Mouse (Mus musculus) CH12.LX (cell line): ENCODE measurements around the gene Adnp. TPM values are rescaled to one million over a fixed set of nuclear protein-coding genes. Genes with fewer than 3 reads are reported as not detected.

Experiments
- DNase-seq: peaks from one replicate; pipeline ENCODE4 v3.0.0-alpha.2; 2013; ENCODE audit errors: extremely low read depth
- H3K27ac ChIP-seq: 2 replicates; pipeline ENCODE4 v1.5.1; 2012; ENCODE audit warnings: low read depth, mild to moderate bottlenecking, control low read depth, moderate library complexity; ENCODE audit not compliant: insufficient read depth
- H3K27me3 ChIP-seq: replicated peaks from 2 replicates; pipeline ENCODE3; 2012; ENCODE audit warnings: inconsistent platforms
- H3K36me3 ChIP-seq, 2 experiments: replicated peaks in 1 of 2; 2 replicates each; pipeline versions ENCODE3 to v1.6.1; 2012; ENCODE audit warnings: inconsistent platforms in 1 of 2, low read length in 1 of 2, mild to moderate bottlenecking in 1 of 2, mixed read lengths in 1 of 2, moderate library complexity in 1 of 2; ENCODE audit not compliant: control insufficient read depth in 1 of 2, insufficient read depth in 1 of 2
- H3K4me1 ChIP-seq, 2 experiments: 2 replicates each; pipeline ENCODE4 v1.6.1; 2012; ENCODE audit warnings: inconsistent platforms in 1 of 2, moderate library complexity in 1 of 2; ENCODE audit not compliant: insufficient read depth in 2 of 2, control insufficient read depth in 1 of 2
- H3K4me2 ChIP-seq: 2 replicates; pipeline ENCODE4 v1.6.1; 2012; ENCODE audit warnings: low read depth, mild to moderate bottlenecking, control low read depth; ENCODE audit not compliant: poor library complexity, insufficient read depth, severe bottlenecking
- H3K4me3 ChIP-seq, 3 experiments: fragments of 150-350 bp in 1 of 3; sonication (generic) in 1 of 3; replicated peaks in 1 of 3; 2 replicates each; pipeline versions ENCODE3 to v1.5.1; 2011 to 2012; ENCODE audit warnings: low read depth in 2 of 3, low read length in 2 of 3, mild to moderate bottlenecking in 2 of 3, moderate library complexity in 2 of 3, control low read depth in 1 of 3, improper control_type of control experiment in 1 of 3, inconsistent platforms in 1 of 3, mixed read lengths in 1 of 3; ENCODE audit not compliant: poor library complexity in 1 of 3
- H3K79me2 ChIP-seq: replicated peaks from 2 replicates; pipeline ENCODE4 v1.6.1; 2012; ENCODE audit warnings: mild to moderate bottlenecking, moderate library complexity; ENCODE audit not compliant: control insufficient read depth, poor library complexity, insufficient read depth, severe bottlenecking; ENCODE audit errors: extremely low read depth
- H3K9ac ChIP-seq: 2 replicates; pipeline ENCODE4 v1.6.1; 2012; ENCODE audit warnings: low read depth, mild to moderate bottlenecking, control low read depth, moderate library complexity; ENCODE audit not compliant: insufficient read depth
- H3K9me3 ChIP-seq: replicated peaks from 2 replicates; pipeline ENCODE3; 2012; ENCODE audit warnings: low read length, inconsistent platforms, mixed read lengths
- BHLHE40 ChIP-seq: IDR thresholded peaks from 2 replicates; pipeline ENCODE4 v1.6.1; 2011; ENCODE audit warnings: mild to moderate bottlenecking, low read depth, low read length, improper control_type of control experiment
- CHD1 ChIP-seq: IDR thresholded peaks from 2 replicates; pipeline ENCODE4 v1.6.1; 2012; ENCODE audit warnings: low read depth, low read length, improper control_type of control experiment, inconsistent platforms
- CTCF ChIP-seq, 2 experiments: IDR thresholded peaks in 1 of 2; conservative IDR thresholded peaks in 1 of 2; 2 replicates each; pipeline ENCODE4 v1.5.1; 2011 to 2012; ENCODE audit warnings: low read depth in 2 of 2, low read length in 2 of 2, improper control_type of control experiment in 1 of 2, inconsistent platforms in 1 of 2, mild to moderate bottlenecking in 1 of 2, moderate library complexity in 1 of 2
- E2F4 ChIP-seq: IDR thresholded peaks from 2 replicates; pipeline ENCODE4 v1.6.1; 2011; ENCODE audit warnings: low read depth, low read length, improper control_type of control experiment; ENCODE audit not compliant: insufficient replicate concordance
- EP300 ChIP-seq: IDR thresholded peaks from 2 replicates; pipeline ENCODE4 v1.6.1; 2011; ENCODE audit warnings: low read length, improper control_type of control experiment
- ETS1 ChIP-seq: conservative IDR thresholded peaks from 2 replicates; pipeline ENCODE4 v1.6.1; 2012; ENCODE audit warnings: low read depth, mild to moderate bottlenecking, inconsistent platforms, low read length, improper control_type of control experiment, moderate library complexity
- GABPA ChIP-seq: IDR thresholded peaks from 2 replicates; pipeline ENCODE4 v1.6.1; 2012; ENCODE audit warnings: low read depth, low read length, improper control_type of control experiment, inconsistent platforms; ENCODE audit not compliant: insufficient replicate concordance
- HCFC1 ChIP-seq: IDR thresholded peaks from 2 replicates; pipeline ENCODE4 v1.6.1; 2012; ENCODE audit warnings: low read depth, mild to moderate bottlenecking, inconsistent platforms, low read length, improper control_type of control experiment
- IRF4 ChIP-seq: IDR thresholded peaks from 2 replicates; pipeline ENCODE4 v1.6.1; 2014; ENCODE audit warnings: low read depth, mild to moderate bottlenecking, inconsistent platforms, low read length, improper control_type of control experiment
- JUN ChIP-seq: IDR thresholded peaks from 2 replicates; pipeline ENCODE4 v1.6.1; 2011; ENCODE audit warnings: low read depth, mild to moderate bottlenecking, low read length, improper control_type of control experiment, moderate library complexity; ENCODE audit not compliant: insufficient read depth
- JUND ChIP-seq: conservative IDR thresholded peaks from 2 replicates; pipeline ENCODE4 v1.6.1; 2011; ENCODE audit warnings: low read depth, low read length, improper control_type of control experiment
- MAFK ChIP-seq: IDR thresholded peaks from 2 replicates; pipeline ENCODE4 v1.6.1; 2011; ENCODE audit warnings: low read length, improper control_type of control experiment; ENCODE audit not compliant: insufficient replicate concordance
- MAX ChIP-seq: IDR thresholded peaks from 2 replicates; pipeline ENCODE4 v1.6.1; 2011; ENCODE audit warnings: low read length, improper control_type of control experiment
- MAZ ChIP-seq: IDR thresholded peaks from 2 replicates; pipeline ENCODE4 v1.6.1; 2012; ENCODE audit warnings: low read depth, mild to moderate bottlenecking, inconsistent platforms, low read length, improper control_type of control experiment, moderate library complexity
- MEF2A ChIP-seq: IDR thresholded peaks from 2 replicates; pipeline ENCODE4 v1.6.1; 2014; ENCODE audit warnings: low read depth, mild to moderate bottlenecking, inconsistent platforms, low read length, improper control_type of control experiment, borderline replicate concordance
- MYC ChIP-seq: IDR thresholded peaks from 2 replicates; pipeline ENCODE4 v1.6.1; 2011; ENCODE audit warnings: low read depth, mild to moderate bottlenecking, improper control_type of control experiment, low read length
- NELFE ChIP-seq: IDR thresholded peaks from 2 replicates; pipeline ENCODE4 v1.6.1; 2011; ENCODE audit warnings: low read depth, low read length, improper control_type of control experiment
- NRF1 ChIP-seq: IDR thresholded peaks from 2 replicates; pipeline ENCODE4 v1.6.1; 2014; ENCODE audit warnings: low read depth, mild to moderate bottlenecking, inconsistent platforms, low read length, improper control_type of control experiment, moderate library complexity
- RCOR1 ChIP-seq: conservative IDR thresholded peaks from 2 replicates; pipeline ENCODE4 v1.6.1; 2012; ENCODE audit warnings: low read depth, mild to moderate bottlenecking, inconsistent platforms, low read length, improper control_type of control experiment
- SIN3A ChIP-seq: IDR thresholded peaks from 2 replicates; pipeline ENCODE4 v1.6.1; 2012; ENCODE audit warnings: low read length, improper control_type of control experiment, inconsistent platforms
- SMC3 ChIP-seq: IDR thresholded peaks from 2 replicates; pipeline ENCODE4 v1.6.1; 2011; ENCODE audit warnings: low read depth, low read length, improper control_type of control experiment
- TBP ChIP-seq: conservative IDR thresholded peaks from 2 replicates; pipeline ENCODE4 v1.6.1; 2011; ENCODE audit warnings: low read depth, low read length, improper control_type of control experiment
- TCF12 ChIP-seq: IDR thresholded peaks from 2 replicates; pipeline ENCODE4 v1.6.1; 2014; ENCODE audit warnings: low read depth, mild to moderate bottlenecking, inconsistent platforms, low read length, improper control_type of control experiment
- UBTF ChIP-seq: IDR thresholded peaks from 2 replicates; pipeline ENCODE4 v1.6.1; 2012; ENCODE audit warnings: low read depth, mild to moderate bottlenecking, inconsistent platforms, low read length, improper control_type of control experiment, moderate library complexity
- USF1 ChIP-seq: IDR thresholded peaks from 2 replicates; pipeline ENCODE4 v1.6.1; 2014; ENCODE audit warnings: low read depth, mild to moderate bottlenecking, inconsistent platforms, low read length, improper control_type of control experiment
- ZC3H11A ChIP-seq: IDR thresholded peaks from 2 replicates; pipeline ENCODE4 v1.6.1; 2012; ENCODE audit warnings: low read depth, mild to moderate bottlenecking, inconsistent platforms, low read length, improper control_type of control experiment
- ZKSCAN1 ChIP-seq: IDR thresholded peaks from 2 replicates; pipeline ENCODE4 v1.6.1; 2012; ENCODE audit warnings: low read depth, inconsistent platforms, low read length, improper control_type of control experiment, borderline replicate concordance
- ZNF384 ChIP-seq: IDR thresholded peaks from 2 replicates; pipeline ENCODE4 v1.6.1; 2012; ENCODE audit warnings: low read depth, low read length, improper control_type of control experiment, inconsistent platforms
- dilution Hi-C: fragments of 300-500 bp; cut with MboI; formaldehyde crosslinking; loops from 2 replicates; pipeline ENCODE4 v1.14.3; 2020; ENCODE audit warnings: low sequenced_read_pairs; ENCODE audit not compliant: extremely low pct_unique_long_range_greater_than_20kb, extremely low pct_ligation_motif_present
- in situ Hi-C: fragments of 300-500 bp; cut with MboI; formaldehyde crosslinking; loops from 3 replicates; pipeline ENCODE4 v1.14.3; 2019; ENCODE audit warnings: low sequenced_read_pairs, low pct_ligation_motif_present, low pct_unique_long_range_greater_than_20kb, mixed read lengths
- polyA plus RNA-seq: library from polyadenylated mRNA; unstranded; fragments of >175 nt; gene quantifications from 2 replicates; pipeline ENCODE4 v1.2.1, GENCODE M21; 2012; ENCODE audit warnings: low read depth; ENCODE audit not compliant: insufficient read length
- total RNA-seq, 2 experiments: library from RNA; depleted of rRNA; stranded (reverse); fragments of 300-350 nt in 1 of 2; fragments of >200 nt in 1 of 2; gene quantifications; 2 replicates each; pipeline ENCODE4 v1.2.3; 2012 to 2014

Gene Adnp
- total and polyA plus RNA-seq, 3 experiments: 1.3 to 12.9 (median 3.3) TPM

- Histone ChIP-seq H3K79me2 (peaks cover 94% of the 10 kb centered on the region), H3K36me3 (peaks cover 39 to 86% of the 10 kb centered on the region in 2 experiments), H3K9me3 (peaks cover 4% of the 10 kb centered on the region), H3K4me1 (peaks cover 20 to 77% of the 10 kb centered on the region in 2 experiments), H3K9ac (no peak overlapping the region), H3K27ac (peak overlapping the region; percentile 37), H3K4me3 (no peak overlapping the region), H3K4me2 (peak overlapping the region; percentile 87), H3K27me3 (no peaks in the 10 kb centered on the region)
- in situ Hi-C loops (no loop called here), dilution Hi-C loops (no loop called here)
- DNase-seq: peak; percentile 47
- no peak for TF ChIP-seq MEF2A
- TF ChIP-seq RCOR1: no peak
- peak; percentile 63 for TF ChIP-seq TCF12
- TF ChIP-seq E2F4: no peak
- TF ChIP-seq ZNF384: no peak
- TF ChIP-seq NELFE: no peak
- TF ChIP-seq IRF4: 0 out of 2 replicates have a peak, but pooled peaks have one; percentile 21
- peak; percentile 47; the same call in 1 of the 2 replicates for TF ChIP-seq JUND
- no peak for TF ChIP-seq TBP
- peak; percentile 59; the same call in 1 of the 2 replicates for TF ChIP-seq EP300
- peak; percentile 54 for TF ChIP-seq BHLHE40
- 0 out of 2 replicates have a peak, but pooled peaks have one; percentile 27 for TF ChIP-seq MAFK
- TF ChIP-seq HCFC1: no peak
- no peak for TF ChIP-seq ZC3H11A
- TF ChIP-seq CHD1: no peak
- no peak for TF ChIP-seq USF1
- 0 out of 2 replicates have a peak, but pooled peaks have one; percentile 23 for TF ChIP-seq MYC
- no peak for TF ChIP-seq JUN
- TF ChIP-seq SMC3: no peak
- no peak for TF ChIP-seq SIN3A
- 0 out of 2 replicates have a peak, but pooled peaks have one; percentile 14 for TF ChIP-seq ETS1
- no peak for TF ChIP-seq MAZ
- no peak for TF ChIP-seq UBTF
- no peak for TF ChIP-seq GABPA
- TF ChIP-seq NRF1: no peak
- TF ChIP-seq MAX: no peak
- no peak for TF ChIP-seq ZKSCAN1
- no peak for TF ChIP-seq CTCF (conservative IDR thresholded peaks at IDR 0.05 in 1 of 2, IDR thresholded peaks at IDR 0.05 in 1 of 2; ENCODE audit: low read depth in 2 of 2, low read length in 2 of 2)
Measured at GRCm38 (mm10) chr2:168199476-168199875, 7.4 kb downstream of the Adnp start.
